Mouse (Mus musculus): ENCODE data around the gene Hoxd3. TPM values are rescaled to one million over a fixed set of nuclear protein-coding genes. Genes with fewer than 3 reads are reported as not detected.

Hoxd3 gene
- 1.4 and 1.5 TPM in 2 replicates for polyA plus RNA-seq (2016; fragmentation: Nextera tagmentation; extraction: Ambion mirVana)

GRCm38 (mm10) chr2:74711721-74712621 is at the start of gene Hoxd3, which contains the start of gene Hoxd4:
Hoxd3 (plus strand) TSS chr2:74711927.
Hoxd4 (plus strand) TSS chr2:74711929.
- Histone ChIP-seq H3K36me3 (no peaks in the 10 kb centered on the region), H3K9ac (replicated peaks) (peak within 1 kb of the TSS; percentile 60), H3K27me3 (peaks cover 85% of the 10 kb centered on the region), H3K4me2 (peak within 1 kb of the TSS; percentile 75), H3K4me1 (replicated peaks) (peaks cover 50% of the 10 kb centered on the region), H3K4me3 (replicated peaks) (peak within 1 kb of the TSS; percentile 55), H3K27ac (peak within 1 kb of the TSS; percentile 79), H3K9me3 (no peaks in the 10 kb centered on the region)
- peak; percentile 53 for ATAC-seq (ENCODE audit: insufficient number of reproducible peaks, insufficient read depth, low FRiP score, low TSS enrichment, low read depth)
- WGBS = under 1% methylated on average over 65 of the region's 65 CpGs

- Histone ChIP-seq H3K4me3 (replicated peaks) (peak overlapping the region; percentile 29), H3K27me3 (peaks cover 75% of the 10 kb centered on the region), H3K9ac (replicated peaks) (peak overlapping the region; percentile 56), H3K36me3 (no peaks in the 10 kb centered on the region), H3K4me1 (replicated peaks) (peaks cover 31% of the 10 kb centered on the region), H3K4me2 (peak overlapping the region; percentile 74), H3K27ac (peak overlapping the region; percentile 85), H3K9me3 (no peaks in the 10 kb centered on the region)
- 1% methylated on average over 18 of the region's 18 CpGs for WGBS
- ATAC-seq (ENCODE audit: insufficient number of reproducible peaks, insufficient read depth, low FRiP score, low TSS enrichment, low read depth) = no peak
Measured at GRCm38 (mm10) chr2:74663291-74663925, 48.3 kb upstream of the Hoxd3 start.

- Histone ChIP-seq H3K36me3 (no peaks in the 10 kb centered on the region), H3K27me3 (peaks cover 69% of the 10 kb centered on the region), H3K4me2 (peak overlapping the region; percentile 74), H3K9me3 (no peaks in the 10 kb centered on the region), H3K4me1 (replicated peaks) (peaks cover 27% of the 10 kb centered on the region), H3K4me3 (replicated peaks) (peak overlapping the region; percentile 90), H3K27ac (peak overlapping the region; percentile 85), H3K9ac (replicated peaks) (peak overlapping the region; percentile 99)
- WGBS = 3% methylated on average over 7 of the region's 7 CpGs
- ATAC-seq (ENCODE audit: insufficient number of reproducible peaks, insufficient read depth, low FRiP score, low TSS enrichment, low read depth) = no peak
Measured at GRCm38 (mm10) chr2:74666411-74666810, 45.3 kb upstream of the Hoxd3 start.

GRCm38 (mm10) chr2:74667191-74667841 is 44.4 kb upstream of the Hoxd3 start:
- peak overlapping the region; percentile 74 for H3K4me2 ChIP-seq
- peak overlapping the region; percentile 95 for H3K27ac ChIP-seq
- H3K4me3 ChIP-seq (replicated peaks) = peak overlapping the region; percentile 90
- H3K9ac ChIP-seq (replicated peaks) = peak overlapping the region; percentile 99
- no peak for ATAC-seq (ENCODE audit: insufficient number of reproducible peaks, insufficient read depth, low FRiP score, low TSS enrichment, low read depth)
- under 1% methylated on average over 36 of the region's 36 CpGs for WGBS
- H3K4me1 ChIP-seq (replicated peaks) = peaks cover 22% of the 10 kb centered on the region
- H3K9me3 ChIP-seq = no peaks in the 10 kb centered on the region
- no peaks in the 10 kb centered on the region for H3K36me3 ChIP-seq
- H3K27me3 ChIP-seq = peaks cover 64% of the 10 kb centered on the region

- under 1% methylated on average over 28 of the region's 51 CpGs for WGBS
- H3K9me3 ChIP-seq = no peaks in the 10 kb centered on the region
- peak within 1 kb of the TSS; percentile 99 for H3K9ac ChIP-seq (replicated peaks)
- no peaks in the 10 kb centered on the region for H3K36me3 ChIP-seq
- peaks cover 68% of the 10 kb centered on the region for H3K27me3 ChIP-seq
- ATAC-seq (ENCODE audit: insufficient number of reproducible peaks, insufficient read depth, low FRiP score, low TSS enrichment, low read depth) = peak; percentile 89
- peak within 1 kb of the TSS; percentile 95 for H3K27ac ChIP-seq
- H3K4me1 ChIP-seq (replicated peaks) = peaks cover 22% of the 10 kb centered on the region
- H3K4me3 ChIP-seq (replicated peaks) = peak within 1 kb of the TSS; percentile 90
- H3K4me2 ChIP-seq = peak within 1 kb of the TSS; percentile 74
Measured at GRCm38 (mm10) chr2:74667842-74668357, 43.8 kb upstream of the Hoxd3 start, which contains the start of gene Hoxd13. Hoxd13 (plus strand) TSS chr2:74668310.

GRCm38 (mm10) chr2:74668370-74669229 is 43.1 kb upstream of the Hoxd3 start:
- peak overlapping the region; percentile 95 for H3K27ac ChIP-seq
- WGBS = under 1% methylated on average over 72 of the region's 74 CpGs
- no peak for ATAC-seq (ENCODE audit: insufficient number of reproducible peaks, insufficient read depth, low FRiP score, low TSS enrichment, low read depth)

GRCm38 (mm10) chr2:74669230-74669578 is 42.5 kb upstream of the Hoxd3 start:
- Histone ChIP-seq H3K9me3 (no peaks in the 10 kb centered on the region), H3K4me3 (replicated peaks) (peak overlapping the region; percentile 90), H3K27me3 (peaks cover 69% of the 10 kb centered on the region), H3K27ac (peak overlapping the region; percentile 95), H3K36me3 (no peaks in the 10 kb centered on the region), H3K4me1 (replicated peaks) (peaks cover 27% of the 10 kb centered on the region), H3K9ac (replicated peaks) (peak overlapping the region; percentile 99), H3K4me2 (peak overlapping the region; percentile 74)
- 0% methylated on average over 3 of the region's 3 CpGs for WGBS
- no peak for ATAC-seq (ENCODE audit: insufficient number of reproducible peaks, insufficient read depth, low FRiP score, low TSS enrichment, low read depth)

More at GRCm38 (mm10) chr2:74668370-74669229, 43.1 kb upstream of the Hoxd3 start:
- Histone ChIP-seq H3K27me3 (peaks cover 69% of the 10 kb centered on the region), H3K9ac (replicated peaks) (peak overlapping the region; percentile 99), H3K4me1 (replicated peaks) (peaks cover 21% of the 10 kb centered on the region), H3K4me3 (replicated peaks) (peak overlapping the region; percentile 90), H3K36me3 (no peaks in the 10 kb centered on the region), H3K4me2 (peak overlapping the region; percentile 74), H3K9me3 (no peaks in the 10 kb centered on the region)

GRCm38 (mm10) chr2:74669650-74670235 is 42.0 kb upstream of the Hoxd3 start:
- peak overlapping the region; percentile 95 for H3K27ac ChIP-seq
- no peak for ATAC-seq (ENCODE audit: insufficient number of reproducible peaks, insufficient read depth, low FRiP score, low TSS enrichment, low read depth)
- no peaks in the 10 kb centered on the region for H3K36me3 ChIP-seq
- 1% methylated on average over 14 of the region's 14 CpGs for WGBS
- H3K9me3 ChIP-seq = no peaks in the 10 kb centered on the region
- peak overlapping the region; percentile 90 for H3K4me3 ChIP-seq (replicated peaks)
- peaks cover 28% of the 10 kb centered on the region for H3K4me1 ChIP-seq (replicated peaks)
- peak overlapping the region; percentile 99 for H3K9ac ChIP-seq (replicated peaks)
- peak overlapping the region; percentile 74 for H3K4me2 ChIP-seq
- H3K27me3 ChIP-seq = peaks cover 69% of the 10 kb centered on the region

- H3K9me3 ChIP-seq = no peaks in the 10 kb centered on the region
- no peak for ATAC-seq (ENCODE audit: insufficient number of reproducible peaks, insufficient read depth, low FRiP score, low TSS enrichment, low read depth)
- 4% methylated on average over 3 of the region's 3 CpGs for WGBS
- H3K4me2 ChIP-seq = peak overlapping the region; percentile 74
- peaks cover 34% of the 10 kb centered on the region for H3K4me1 ChIP-seq (replicated peaks)
- peak overlapping the region; percentile 66 for H3K27ac ChIP-seq
- peak overlapping the region; percentile 99 for H3K9ac ChIP-seq (replicated peaks)
- no peaks in the 10 kb centered on the region for H3K36me3 ChIP-seq
- peak overlapping the region; percentile 90 for H3K4me3 ChIP-seq (replicated peaks)
- H3K27me3 ChIP-seq = peaks cover 73% of the 10 kb centered on the region
Measured at GRCm38 (mm10) chr2:74670632-74671188, 41.0 kb upstream of the Hoxd3 start.

Measured in limb, embryonic 12.5 days (tissue).